Mouse (Mus musculus) liver, postnatal 0 days (tissue): ENCODE measurements at regions not wholly inside any gene's neighbourhood (a gene's known extent, or its start where the extent isn't known, plus 50 kb on each side); places are given as distances from the start of the nearest gene placed in this dataset.
A peak's percentile ranks its signal among the peaks of the same experiment; 100 is the strongest.

Experiments
- CTCF ChIP-seq: sonication (generic); IDR thresholded peaks from 2 replicates; pipeline ENCODE4 v1.5.1; 2016; ENCODE audit warnings: antibody characterized with exemption, low read depth
- EP300 ChIP-seq: IDR thresholded peaks from 2 replicates; pipeline ENCODE4 v1.6.1; 2016; ENCODE audit warnings: antibody characterized with exemption, low read depth, mild to moderate bottlenecking

- no peak for TF ChIP-seq CTCF
- peak; percentile 54; the same call in 1 of the 2 replicates for TF ChIP-seq EP300
These were observed 313.1 kb downstream of the Irs2 start for GRCm38 (mm10) chr8:10695181-10695580.
